Mouse (Mus musculus): ENCODE measurements around the gene Gm10073. TPM values are rescaled to one million over a fixed set of nuclear protein-coding genes. Genes with fewer than 3 reads are reported as not detected.
"Not testable (repeated sequence)": the region's sequence is repeated elsewhere in the genome, so short reads cannot be mapped to it uniquely, and the experiment has no call there.

Gm10073 gene
- total and polyA plus RNA-seq, 2 experiments: 12.4 to 64.6 TPM

- TF ChIP-seq CTCF (IDR thresholded peaks at IDR 0.05; ENCODE audit: low read depth, low read length) (no peak), POLR2A (IDR thresholded peaks at IDR 0.05; ENCODE audit: extremely low read depth, insufficient read depth, low read length) (no peak)
- H3K36me3 ChIP-seq (ENCODE audit: control insufficient read depth, insufficient read depth, low read length): no peaks in the 10 kb centered on the region
- H3K27ac ChIP-seq (replicated peaks; ENCODE audit: insufficient read depth, low read depth, low read length): peak overlapping the region; percentile 77
- no peak overlapping the region for H3K4me3 ChIP-seq (ENCODE audit: insufficient read depth, low read depth, low read length)
- WGBS: 20% methylated on average over 9 of the region's 9 CpGs
- H3K4me1 ChIP-seq (ENCODE audit: control insufficient read depth, insufficient read depth, low read length): peaks cover 11% of the 10 kb centered on the region
- peak; percentile 77 for DNase-seq (ENCODE audit: extremely low read depth, low read depth, low spot score)
- peaks cover 6% of the 10 kb centered on the region; the same call in 1 of the 2 replicates for H3K79me2 ChIP-seq (ENCODE audit: control insufficient read depth, insufficient read depth, low read length)
- H3K9ac ChIP-seq (ENCODE audit: low read depth, low read length): no peak overlapping the region
- no peaks in the 10 kb centered on the region for H3K27me3 ChIP-seq (ENCODE audit: control insufficient read depth, insufficient read depth, low read length)
Measured at GRCm38 (mm10) chr8:106610958-106611640, 37.8 kb upstream of the Gm10073 start.

GRCm38 (mm10) chr8:106609076-106609903 is 36.0 kb upstream of the Gm10073 start:
- Histone ChIP-seq H3K4me3 (ENCODE audit: insufficient read depth, low read depth, low read length) (no peak overlapping the region), H3K27ac (replicated peaks; ENCODE audit: insufficient read depth, low read depth, low read length) (no peak overlapping the region; the same call in 1 of the 2 replicates), H3K36me3 (ENCODE audit: control insufficient read depth, insufficient read depth, low read length) (no peaks in the 10 kb centered on the region), H3K79me2 (ENCODE audit: control insufficient read depth, insufficient read depth, low read length) (peaks cover 6% of the 10 kb centered on the region; the same call in 1 of the 2 replicates), H3K9ac (ENCODE audit: low read depth, low read length) (no peak overlapping the region), H3K4me1 (ENCODE audit: control insufficient read depth, insufficient read depth, low read length) (peaks cover 17% of the 10 kb centered on the region), H3K27me3 (ENCODE audit: control insufficient read depth, insufficient read depth, low read length) (0 out of 2 replicates have a peak, but pooled peaks cover under 1% of the 10 kb centered on the region)
- no peak for DNase-seq (ENCODE audit: extremely low read depth, low read depth, low spot score)
- 56% methylated on average over 7 of the region's 7 CpGs for WGBS
- TF ChIP-seq POLR2A (IDR thresholded peaks at IDR 0.05; ENCODE audit: extremely low read depth, insufficient read depth, low read length) (no peak), CTCF (IDR thresholded peaks at IDR 0.05; ENCODE audit: low read depth, low read length) (no peak)

DNA sequence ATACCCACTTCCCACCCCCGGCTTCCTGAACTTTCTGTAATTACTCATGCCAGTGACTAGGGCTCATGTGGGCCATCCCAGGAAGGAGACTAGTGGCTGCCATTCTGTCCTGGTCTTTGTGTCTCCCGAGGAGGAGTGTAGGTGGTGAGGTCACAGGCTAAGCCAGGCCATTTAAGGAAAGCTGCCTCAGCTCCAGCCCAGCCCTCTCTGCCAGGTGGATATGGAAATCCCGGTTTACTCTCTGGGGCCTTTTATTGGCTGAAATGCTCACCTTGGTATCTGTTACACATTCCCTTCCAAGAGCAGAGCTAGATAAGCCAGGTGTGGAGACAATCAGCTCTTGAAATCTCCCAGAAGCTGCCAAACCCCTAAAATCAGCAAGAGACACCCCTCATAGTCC is 35.2 kb upstream of the Gm10073 start:
- H3K36me3 ChIP-seq (ENCODE audit: control insufficient read depth, insufficient read depth, low read length): no peaks in the 10 kb centered on the region
- peaks cover 6% of the 10 kb centered on the region; the same call in 1 of the 2 replicates for H3K79me2 ChIP-seq (ENCODE audit: control insufficient read depth, insufficient read depth, low read length)
- H3K27ac ChIP-seq (replicated peaks; ENCODE audit: insufficient read depth, low read depth, low read length): no peak overlapping the region
- H3K9ac ChIP-seq (ENCODE audit: low read depth, low read length): no peak overlapping the region
- H3K27me3 ChIP-seq (ENCODE audit: control insufficient read depth, insufficient read depth, low read length): 0 out of 2 replicates have a peak, but pooled peaks cover 3% of the 10 kb centered on the region
- H3K4me3 ChIP-seq (ENCODE audit: insufficient read depth, low read depth, low read length): no peak overlapping the region
- DNase-seq (ENCODE audit: extremely low read depth, low read depth, low spot score): no peak
- peaks cover 17% of the 10 kb centered on the region for H3K4me1 ChIP-seq (ENCODE audit: control insufficient read depth, insufficient read depth, low read length)
- TF ChIP-seq CTCF (IDR thresholded peaks at IDR 0.05; ENCODE audit: low read depth, low read length): no peak
- TF ChIP-seq POLR2A (IDR thresholded peaks at IDR 0.05; ENCODE audit: extremely low read depth, insufficient read depth, low read length): no peak
- WGBS: 38% methylated on average over 3 of the region's 3 CpGs

DNA sequence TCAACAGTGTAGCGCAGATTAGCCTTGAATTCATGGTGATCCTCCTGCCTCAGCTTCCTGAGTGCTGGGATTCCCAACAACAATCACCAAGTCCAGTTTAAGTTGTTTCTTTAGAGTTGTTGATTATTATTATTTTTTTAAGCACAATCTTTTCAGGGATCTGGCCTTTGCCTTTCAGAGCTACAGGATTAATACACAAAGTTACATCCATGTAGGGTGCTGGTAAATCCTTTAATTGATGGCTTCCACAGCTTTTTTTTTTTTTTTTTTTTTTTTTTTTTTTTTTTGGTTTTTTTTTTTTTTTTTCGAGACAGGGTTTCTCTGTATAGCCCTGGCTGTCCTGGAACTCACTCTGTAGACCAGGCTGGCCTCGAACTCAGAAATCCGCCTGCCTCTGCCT is 34.5 kb upstream of the Gm10073 start:
- WGBS: 91% methylated on average over 3 of the region's 4 CpGs
- not testable (repeated sequence) for H3K27ac ChIP-seq (replicated peaks; ENCODE audit: insufficient read depth, low read depth, low read length); H3K4me3 ChIP-seq (ENCODE audit: insufficient read depth, low read depth, low read length); H3K9ac ChIP-seq (ENCODE audit: low read depth, low read length); DNase-seq (ENCODE audit: extremely low read depth, low read depth, low spot score); H3K79me2 ChIP-seq (ENCODE audit: control insufficient read depth, insufficient read depth, low read length); H3K27me3 ChIP-seq (ENCODE audit: control insufficient read depth, insufficient read depth, low read length); H3K36me3 ChIP-seq (ENCODE audit: control insufficient read depth, insufficient read depth, low read length)
- H3K4me1 ChIP-seq (ENCODE audit: control insufficient read depth, insufficient read depth, low read length): peaks cover 17% of the 10 kb centered on the region

DNA sequence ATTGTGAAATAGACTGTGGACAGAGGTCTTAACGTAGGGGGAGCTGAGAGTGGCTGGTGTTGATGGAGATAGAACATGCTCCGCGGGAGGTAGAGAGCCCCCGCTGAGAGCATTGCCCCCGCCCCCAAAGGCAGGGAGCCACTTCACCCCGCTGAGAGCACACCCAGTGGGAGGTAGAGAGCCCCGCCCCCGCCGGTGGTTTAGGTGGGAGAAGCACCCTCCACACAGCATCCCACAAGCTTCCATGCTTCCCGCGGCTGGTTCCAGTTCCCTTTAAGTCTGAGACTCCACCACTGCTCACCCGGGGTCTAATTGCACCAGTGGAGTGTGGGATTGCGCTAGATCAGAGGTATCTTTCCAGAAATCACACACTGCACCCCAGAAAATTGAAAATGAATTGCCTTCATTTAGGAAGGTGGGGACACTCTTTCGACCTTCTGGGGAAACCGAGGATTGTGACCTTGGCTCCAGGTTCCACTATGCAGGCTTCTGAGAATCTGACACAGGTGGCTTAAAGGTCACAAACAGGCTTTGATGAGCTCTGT is 33.4 kb upstream of the Gm10073 start:
- no peaks in the 10 kb centered on the region for H3K36me3 ChIP-seq (ENCODE audit: control insufficient read depth, insufficient read depth, low read length)
- DNase-seq (ENCODE audit: extremely low read depth, low read depth, low spot score): no peak
- no peak for TF ChIP-seq CTCF (IDR thresholded peaks at IDR 0.05; ENCODE audit: low read depth, low read length)
- no peak for TF ChIP-seq POLR2A (IDR thresholded peaks at IDR 0.05; ENCODE audit: extremely low read depth, insufficient read depth, low read length)
- H3K4me1 ChIP-seq (ENCODE audit: control insufficient read depth, insufficient read depth, low read length): peaks cover 17% of the 10 kb centered on the region
- no peak overlapping the region for H3K4me3 ChIP-seq (ENCODE audit: insufficient read depth, low read depth, low read length)
- H3K27me3 ChIP-seq (ENCODE audit: control insufficient read depth, insufficient read depth, low read length): 0 out of 2 replicates have a peak, but pooled peaks cover 3% of the 10 kb centered on the region
- H3K9ac ChIP-seq (ENCODE audit: low read depth, low read length): no peak overlapping the region; the same call in 1 of the 2 replicates
- H3K27ac ChIP-seq (replicated peaks; ENCODE audit: insufficient read depth, low read depth, low read length): peak overlapping the region; percentile 22
- H3K79me2 ChIP-seq (ENCODE audit: control insufficient read depth, insufficient read depth, low read length): peaks cover 3% of the 10 kb centered on the region; the same call in 1 of the 2 replicates
- 17% methylated on average over 15 of the region's 15 CpGs for WGBS

Data from liver, adult 2 months (tissue).